Mouse (Mus musculus) urinary bladder, adult 18-20 months (tissue): ENCODE results near the gene Vps13d.

Experiments used
- DNase-seq, 2 experiments: peaks; one replicate each; pipeline ENCODE4 v3.0.0; 2022; ENCODE audit warnings: low spot score in 2 of 2, mixed read lengths in 2 of 2

Gene Vps13d

DNA sequence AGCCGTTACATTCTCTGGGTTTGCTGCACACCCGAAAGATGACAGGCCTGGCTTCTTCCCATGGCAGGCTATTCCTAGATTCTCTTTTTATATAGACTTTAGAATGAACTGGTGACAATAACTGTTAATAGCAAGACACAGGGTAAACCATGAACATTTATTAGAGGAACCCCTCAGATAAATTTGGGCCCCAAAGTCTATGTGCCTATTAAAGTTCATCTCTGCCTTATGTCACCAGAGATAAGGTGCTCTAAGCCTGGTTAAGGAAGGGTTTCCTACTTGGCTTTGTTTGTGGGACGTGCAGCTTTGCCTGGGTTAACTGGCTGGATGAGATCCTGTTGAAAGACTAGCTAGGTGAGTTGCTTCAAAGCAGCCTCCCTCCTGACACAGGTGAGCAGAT lies 159.4 kb downstream of the Vps13d start:
- no peak for DNase-seq

DNA sequence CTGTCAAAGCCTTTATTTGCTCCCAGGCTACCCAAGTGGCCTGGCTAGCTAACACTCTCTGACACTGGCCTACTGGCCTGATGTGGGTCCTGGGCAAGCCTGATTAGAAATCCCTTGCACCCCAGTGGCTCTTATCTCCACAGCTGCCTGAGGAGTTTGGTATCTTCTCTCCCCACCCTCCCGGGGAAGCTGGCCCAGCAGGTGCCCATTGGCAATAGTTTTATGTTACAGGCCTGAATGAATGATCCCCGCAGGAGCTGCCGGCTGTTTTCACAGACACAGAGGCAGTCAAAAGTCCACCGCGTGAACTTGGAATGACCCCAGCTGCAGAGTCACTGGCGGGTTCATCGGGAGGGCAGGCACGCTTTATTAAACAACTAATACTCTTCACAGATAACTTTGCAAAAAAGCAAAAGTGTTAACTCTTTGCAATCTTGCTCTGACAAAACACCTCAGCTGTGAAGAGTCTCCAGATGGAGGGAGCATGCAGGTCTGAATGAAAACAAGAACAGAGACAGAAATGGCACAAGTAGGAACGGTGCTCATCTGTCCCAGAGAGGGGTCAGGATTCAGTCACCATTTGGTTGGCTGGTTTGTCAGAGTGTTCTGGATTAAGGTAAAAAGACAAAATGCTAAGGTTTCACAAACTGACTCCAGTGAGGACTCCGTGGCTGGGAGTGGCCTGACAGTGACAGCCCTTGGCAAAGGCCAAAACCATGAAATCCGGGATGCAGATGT lies 160.1 kb downstream of the Vps13d start:
- DNase-seq = no peak

DNA sequence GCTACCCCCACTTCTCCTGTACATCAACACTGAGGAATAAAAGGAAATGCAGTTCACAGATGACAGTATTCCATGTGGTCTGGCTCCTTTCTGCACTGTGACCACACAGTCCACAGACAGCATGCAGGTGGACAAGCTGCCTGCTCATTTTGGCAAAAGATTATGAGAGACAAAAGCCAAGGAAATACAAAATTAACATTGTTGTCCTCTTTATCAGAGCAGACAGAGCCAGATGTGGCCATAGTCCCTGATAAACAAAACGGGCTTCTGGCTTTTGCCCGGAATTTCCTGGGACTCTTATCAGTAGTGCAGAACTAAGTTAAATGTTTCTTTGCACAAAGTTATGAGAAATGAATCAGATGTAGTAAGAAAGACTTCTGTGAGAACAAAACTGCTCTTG lies 161.4 kb downstream of the Vps13d start:
- DNase-seq = no peak

DNA sequence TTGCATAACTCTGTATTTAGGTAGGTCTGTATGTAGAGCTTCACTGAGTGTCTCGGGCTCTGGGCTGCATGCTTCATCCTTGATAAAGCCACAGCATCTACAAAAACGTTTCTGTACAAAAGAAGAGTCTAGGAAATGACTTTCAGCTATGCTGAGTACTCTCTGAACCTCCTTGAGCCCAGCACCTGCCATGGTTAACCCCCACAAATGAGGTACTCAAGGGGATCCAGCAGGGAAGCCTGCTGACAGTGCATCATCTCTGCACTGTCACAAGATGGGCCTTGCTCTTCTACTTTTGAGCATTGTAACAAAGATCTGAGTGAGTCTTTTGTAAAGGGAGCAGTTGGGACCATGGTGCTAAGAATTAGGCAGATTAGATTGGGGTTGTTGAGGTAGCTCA lies 162.2 kb downstream of the Vps13d start:
- no peak for DNase-seq

DNA sequence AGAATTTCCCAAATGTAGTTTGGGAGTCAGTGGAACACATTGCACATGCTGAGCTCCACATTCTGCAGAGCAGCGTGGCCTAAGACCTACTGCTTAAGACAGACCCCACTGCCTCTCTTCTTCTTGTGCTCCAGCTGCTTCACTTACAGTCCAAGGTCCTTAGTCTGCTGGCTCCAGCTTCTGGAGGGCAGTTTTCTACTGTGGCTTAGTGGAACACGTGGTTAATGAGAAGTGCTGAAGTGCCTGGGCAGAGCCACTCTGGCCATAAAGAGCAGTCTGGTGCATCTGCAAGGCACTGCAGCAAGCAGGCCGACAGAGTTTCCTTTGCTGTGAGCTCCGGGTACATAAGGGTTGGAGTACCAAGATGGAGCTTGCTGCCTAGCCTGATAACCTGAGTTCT lies 163.3 kb downstream of the Vps13d start:
- no peak for DNase-seq

DNA sequence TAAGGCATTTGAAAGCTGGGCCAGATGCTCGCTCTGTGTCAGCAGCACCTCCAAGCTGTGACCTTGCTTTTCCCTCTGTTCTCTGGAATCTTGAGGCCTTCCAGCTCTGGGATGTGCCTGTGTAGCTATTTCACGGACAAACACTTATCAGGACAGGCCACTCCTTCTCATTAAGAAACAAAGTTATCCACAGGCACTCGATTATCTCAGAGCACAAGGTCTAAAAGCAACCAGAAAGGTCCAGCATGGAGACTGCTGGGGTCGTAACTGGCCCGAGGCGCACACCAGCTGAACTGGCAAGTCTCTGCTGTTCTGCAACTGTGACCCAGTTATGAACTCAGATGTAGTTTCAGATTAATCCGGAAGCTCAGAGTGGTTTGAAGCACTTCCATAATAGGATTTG lies 168.4 kb downstream of the Vps13d start:
- no peak for DNase-seq

DNA sequence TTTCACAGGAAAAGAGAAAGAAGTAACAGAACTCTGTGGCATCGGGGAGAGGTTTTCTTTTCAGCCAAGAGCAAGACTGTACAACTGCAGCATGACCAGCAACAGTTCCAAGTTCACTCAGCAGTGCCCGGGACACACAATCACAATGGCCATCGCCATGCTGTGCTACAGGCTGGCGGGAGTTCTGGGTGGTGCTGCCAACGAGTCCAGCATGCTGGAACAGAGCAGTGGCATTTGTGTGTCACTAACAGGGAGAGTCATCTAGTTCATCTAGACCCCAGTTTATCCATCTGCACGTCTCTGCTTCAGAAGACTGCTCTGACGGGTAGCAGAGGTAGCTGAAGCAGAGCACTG lies 169.4 kb downstream of the Vps13d start:
- peak in 1 of 2 experiments; percentile 49 for DNase-seq

DNA sequence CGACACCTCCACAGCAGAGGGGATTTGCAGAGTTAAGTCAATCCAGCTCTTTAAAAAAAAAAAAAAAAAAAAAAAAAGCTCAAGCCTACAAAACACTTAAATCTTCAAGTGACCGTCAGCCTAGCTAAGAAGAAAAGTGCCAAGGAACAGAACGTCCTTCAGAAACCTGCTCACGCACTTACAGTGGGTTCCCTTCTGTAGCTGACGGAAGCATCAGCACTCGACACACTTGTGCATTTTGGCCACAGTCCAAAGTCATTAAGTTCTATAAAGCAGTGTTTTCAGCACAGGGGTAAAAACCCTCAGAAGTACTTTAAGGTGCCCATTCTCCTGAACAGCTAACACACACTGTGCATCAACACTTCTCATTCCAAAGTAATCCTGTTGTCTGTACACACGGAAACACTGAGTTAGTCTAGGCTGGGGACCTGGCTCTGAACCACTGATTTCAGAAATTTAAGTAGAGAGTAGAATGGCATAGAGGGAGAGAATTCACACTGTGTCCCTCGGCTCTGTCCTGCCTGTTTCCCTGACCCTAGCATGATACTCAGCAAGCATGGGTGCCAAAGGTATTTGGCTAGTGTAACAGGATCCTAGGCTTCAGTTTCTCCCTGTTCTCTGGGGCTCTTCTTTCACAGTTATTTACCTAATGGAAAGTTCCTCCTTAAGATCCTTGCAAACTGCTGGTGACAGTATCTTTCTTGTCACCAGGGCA lies 170.0 kb downstream of the Vps13d start:
- no peak for DNase-seq

DNA sequence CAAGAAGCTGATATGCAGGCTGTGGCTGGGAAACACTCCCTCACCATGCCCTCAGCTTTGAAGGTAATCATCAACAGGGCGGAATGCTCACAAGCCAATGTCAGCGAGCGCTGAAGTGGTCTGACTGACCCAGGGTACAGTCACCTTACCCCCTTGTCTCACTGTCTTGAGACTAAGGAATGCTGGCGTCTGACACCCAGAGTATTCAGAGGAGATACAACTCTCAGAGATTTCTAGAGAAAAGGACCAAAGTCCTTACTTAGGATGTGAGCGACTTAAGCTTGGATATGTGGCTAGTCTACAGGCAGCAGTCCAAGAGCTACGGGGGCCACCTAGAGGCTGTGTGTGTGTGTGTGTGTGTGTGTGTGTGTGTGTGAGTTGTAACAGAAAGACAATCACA lies 170.9 kb downstream of the Vps13d start:
- DNase-seq = no peak

DNA sequence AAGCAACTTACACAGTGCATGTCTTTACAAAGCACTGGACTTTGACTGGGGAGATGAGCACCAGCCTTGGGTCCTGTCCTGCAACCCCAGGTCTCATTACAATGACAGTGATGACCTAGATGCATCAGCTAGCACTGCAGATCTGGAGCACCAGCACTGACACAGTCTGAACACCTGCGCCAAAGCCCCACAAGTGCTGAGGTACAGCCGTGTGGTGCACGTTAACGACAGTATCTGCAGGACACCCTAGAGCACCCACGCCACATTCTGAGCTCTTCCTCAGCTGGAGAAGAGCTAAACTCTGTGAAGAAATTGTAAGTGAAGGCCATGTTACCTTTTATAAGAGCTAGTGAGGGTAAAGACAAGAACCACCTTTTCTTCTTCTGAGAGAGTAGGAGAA lies 172.0 kb downstream of the Vps13d start:
- no peak for DNase-seq

DNA sequence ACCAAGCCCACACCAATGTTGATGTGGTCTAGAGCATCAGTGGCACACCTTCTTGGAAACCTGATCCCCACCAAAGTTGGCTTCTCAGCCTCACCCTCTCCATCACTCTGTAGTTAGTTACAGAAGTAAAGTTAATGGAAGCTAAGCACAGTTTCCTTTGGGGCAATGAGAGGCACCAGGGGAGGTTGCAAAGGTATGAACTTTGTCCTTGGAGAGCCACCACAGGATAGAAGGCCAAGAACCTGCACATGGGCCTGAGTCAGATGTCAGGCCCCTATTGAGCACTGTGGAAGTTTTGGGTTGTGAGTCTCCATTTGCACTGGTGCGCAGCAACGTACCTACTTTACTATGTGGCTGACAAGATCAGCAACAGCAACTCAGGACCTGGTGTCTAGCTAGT lies 172.6 kb downstream of the Vps13d start:
- no peak for DNase-seq

DNA sequence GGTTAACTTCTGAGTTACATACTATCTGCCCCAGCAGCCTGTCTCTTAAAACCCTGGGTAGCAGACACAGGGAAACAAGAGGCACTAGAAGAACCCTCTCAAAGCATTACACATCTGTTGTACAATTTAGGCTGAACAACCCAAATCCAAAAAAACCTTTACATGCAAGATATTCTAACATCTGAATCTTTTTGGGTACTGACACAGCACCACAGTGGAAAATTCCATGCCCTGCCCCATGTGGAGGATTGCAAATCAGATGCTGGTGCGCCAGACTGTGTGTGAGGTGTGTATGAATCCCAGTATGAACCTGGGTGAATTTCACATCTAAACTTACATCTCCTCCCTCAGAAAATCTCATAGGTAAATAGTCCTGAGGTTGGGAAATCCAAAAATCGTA lies 174.4 kb downstream of the Vps13d start:
- DNase-seq = no peak

DNA sequence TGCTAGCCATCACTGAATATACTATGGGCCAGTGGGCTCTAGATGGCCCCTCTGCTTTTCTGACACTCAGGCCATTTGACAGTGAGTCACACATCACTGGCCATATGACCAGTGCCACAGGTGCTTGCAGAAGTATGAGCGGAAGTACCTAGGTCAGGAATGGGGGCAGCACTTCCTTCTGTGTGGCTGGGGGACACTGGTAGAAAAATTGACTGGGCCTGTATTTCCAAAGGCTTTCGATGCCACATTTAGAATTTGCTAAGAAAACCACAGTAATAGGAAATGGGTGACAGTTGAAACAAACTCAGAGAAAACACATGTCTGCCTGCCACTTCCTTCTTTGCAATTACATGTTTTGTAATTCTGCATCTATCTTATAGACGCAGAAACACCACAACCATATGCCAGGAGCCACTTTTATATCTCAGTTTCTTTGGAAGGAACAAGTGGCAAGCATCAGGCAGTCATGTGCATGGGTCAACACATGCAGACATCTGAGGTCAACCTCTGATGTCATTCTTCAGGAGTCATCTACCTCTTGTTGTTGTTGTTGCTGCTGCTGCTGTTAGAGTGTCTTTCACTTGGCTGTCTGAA lies 175.6 kb downstream of the Vps13d start:
- no peak for DNase-seq

DNA sequence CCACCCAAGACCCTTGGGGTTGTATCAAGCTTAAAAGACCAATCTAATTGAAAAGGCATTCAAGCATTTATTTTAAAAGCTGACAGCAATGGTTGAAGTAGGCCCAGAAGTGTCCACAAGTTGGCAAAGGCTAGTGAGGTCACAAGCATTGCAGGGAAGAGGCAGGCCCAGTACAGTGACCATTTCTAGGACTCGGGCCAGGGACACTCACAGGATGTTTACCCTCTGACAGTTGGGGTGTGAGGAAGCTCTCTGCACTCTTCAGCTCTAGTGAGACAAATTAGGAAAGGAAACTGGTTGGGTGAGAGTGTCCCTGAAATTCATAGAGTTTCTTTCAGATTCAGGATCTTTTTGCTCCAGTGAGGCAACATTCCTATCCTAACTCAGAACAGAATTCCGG lies 177.1 kb downstream of the Vps13d start:
- peak in 1 of 2 experiments; percentile 58 for DNase-seq

DNA sequence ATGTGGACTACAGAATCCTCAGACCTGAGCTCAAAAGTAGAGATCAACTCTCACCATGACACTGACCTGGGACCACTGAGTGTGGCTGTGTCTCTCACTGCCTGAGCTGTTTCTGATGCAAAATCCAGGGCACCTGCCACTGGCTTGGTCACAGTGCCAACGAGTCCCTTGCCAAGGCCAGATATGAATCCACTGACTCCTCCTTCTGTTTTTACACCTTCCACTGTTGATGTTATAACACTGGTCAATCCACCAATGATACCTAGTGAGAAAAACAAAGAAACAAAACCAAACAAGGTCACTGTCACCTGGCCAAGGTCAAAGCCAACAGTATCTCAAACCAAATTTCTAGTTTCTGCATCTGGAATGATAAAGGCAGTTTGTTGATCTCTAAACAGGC lies 178.1 kb downstream of the Vps13d start:
- DNase-seq = no peak

DNA sequence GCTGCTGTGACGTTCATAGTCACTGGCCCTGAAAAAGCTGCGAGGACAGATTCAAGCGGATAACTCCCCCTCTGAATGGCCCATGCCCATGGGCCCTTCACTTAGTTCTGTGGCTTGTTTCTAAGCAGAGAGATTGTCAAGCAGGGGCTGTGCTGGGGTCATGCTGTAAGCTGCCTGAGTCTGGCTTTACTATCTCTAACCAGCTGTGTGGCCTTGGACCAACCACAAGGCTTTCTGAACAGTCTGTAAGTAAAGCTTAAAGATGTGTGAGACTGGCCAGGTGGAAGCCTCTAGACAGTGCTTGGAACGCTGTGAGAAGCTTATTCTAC lies 180.2 kb downstream of the Vps13d start:
- no peak for DNase-seq

DNA sequence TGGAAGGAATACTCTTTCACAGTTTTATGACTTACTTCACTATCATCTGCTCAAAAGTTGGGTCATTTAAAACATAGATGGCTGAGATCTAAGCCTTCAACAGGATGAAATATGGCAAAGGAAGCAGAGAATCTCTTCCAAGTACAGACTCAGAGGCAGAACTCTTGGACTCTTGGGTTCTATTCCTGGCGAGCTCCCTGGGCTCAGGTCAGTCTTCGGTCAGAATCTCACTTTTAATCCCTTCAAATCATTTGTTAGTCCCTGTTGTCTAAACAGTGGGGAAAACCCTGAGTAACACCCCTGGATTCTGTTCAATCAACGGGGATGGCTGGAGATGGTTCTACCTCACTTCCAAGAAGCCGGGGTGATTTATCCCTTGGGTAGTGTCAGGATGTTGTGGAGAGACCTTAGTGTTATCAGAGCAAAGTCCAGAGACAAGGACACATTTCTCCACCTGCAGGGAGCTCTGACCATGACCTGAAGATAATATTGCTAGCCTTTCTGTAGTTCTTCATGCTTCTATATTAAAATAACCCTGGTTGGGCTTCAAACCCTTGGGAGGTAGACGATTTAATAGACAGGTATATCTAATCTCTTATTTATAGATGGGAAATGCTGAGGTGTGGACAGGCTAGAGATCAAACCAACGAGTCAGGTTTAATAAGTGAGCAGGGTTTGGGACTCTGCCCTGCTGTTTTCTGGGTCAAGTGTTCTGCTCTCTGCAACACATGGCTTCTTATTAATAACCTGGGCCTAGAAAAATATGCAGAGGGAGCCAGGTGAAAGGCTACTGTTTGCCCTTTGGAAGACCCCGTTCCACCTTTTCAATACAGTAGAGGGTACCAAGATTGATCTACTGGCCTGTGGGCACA lies 180.8 kb downstream of the Vps13d start:
- no peak for DNase-seq

DNA sequence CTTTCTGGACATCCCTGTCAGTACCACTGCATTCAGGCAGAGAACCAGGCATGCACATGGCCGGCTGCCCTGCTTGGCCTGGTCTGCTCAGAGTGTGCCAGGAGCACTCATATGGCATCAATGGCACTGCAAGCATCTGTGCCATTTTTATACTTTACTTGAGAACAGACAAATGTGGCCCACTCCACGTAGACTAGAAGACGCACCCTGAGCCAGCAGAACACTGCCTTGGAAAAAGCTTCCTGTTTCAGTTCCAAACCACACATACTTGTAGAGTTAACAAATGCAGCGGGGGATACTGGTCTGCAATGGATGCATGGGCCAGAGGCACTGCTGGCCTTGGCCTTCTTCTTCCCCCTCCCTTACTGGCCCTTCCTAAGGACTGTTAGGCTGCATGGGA lies 181.6 kb downstream of the Vps13d start:
- no peak for DNase-seq

DNA sequence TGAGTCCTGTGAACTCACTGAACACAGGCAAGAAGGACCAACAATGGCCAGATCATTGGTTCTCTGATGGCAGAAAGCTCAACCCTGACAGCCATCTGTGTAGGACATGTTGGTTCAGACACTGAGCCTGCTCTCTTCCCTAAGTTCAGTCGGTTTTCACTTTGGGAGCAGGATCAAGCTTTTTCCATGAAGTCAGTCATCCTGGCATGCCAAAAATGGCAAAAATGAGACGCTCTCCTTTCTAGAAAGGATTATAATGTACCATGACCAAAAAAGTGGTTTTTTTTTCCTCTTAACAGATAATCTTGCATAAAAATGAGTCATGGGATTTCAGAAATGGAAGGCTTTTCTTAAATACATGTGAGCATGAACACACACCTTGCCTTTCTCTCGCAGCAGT lies 183.6 kb downstream of the Vps13d start:
- DNase-seq = no peak

DNA sequence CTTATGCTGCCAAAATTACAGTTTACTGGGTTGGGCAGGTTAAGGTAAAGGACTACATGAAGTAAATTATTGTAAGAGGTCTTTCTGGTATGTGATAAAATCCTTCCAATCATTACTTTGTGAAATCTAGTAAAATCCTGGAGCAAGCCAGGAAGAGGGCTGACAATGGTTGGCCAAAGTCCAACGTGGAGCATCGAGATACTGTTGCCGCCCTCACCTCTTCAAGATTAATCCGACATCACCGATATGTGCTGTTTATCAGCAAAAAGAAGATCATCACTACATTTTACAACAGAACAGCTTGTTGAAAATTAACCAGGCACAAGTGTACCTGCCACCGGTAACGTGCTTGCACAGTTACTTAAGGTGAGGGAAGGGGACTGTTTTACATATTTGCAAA lies 184.9 kb downstream of the Vps13d start:
- DNase-seq = no peak

DNA sequence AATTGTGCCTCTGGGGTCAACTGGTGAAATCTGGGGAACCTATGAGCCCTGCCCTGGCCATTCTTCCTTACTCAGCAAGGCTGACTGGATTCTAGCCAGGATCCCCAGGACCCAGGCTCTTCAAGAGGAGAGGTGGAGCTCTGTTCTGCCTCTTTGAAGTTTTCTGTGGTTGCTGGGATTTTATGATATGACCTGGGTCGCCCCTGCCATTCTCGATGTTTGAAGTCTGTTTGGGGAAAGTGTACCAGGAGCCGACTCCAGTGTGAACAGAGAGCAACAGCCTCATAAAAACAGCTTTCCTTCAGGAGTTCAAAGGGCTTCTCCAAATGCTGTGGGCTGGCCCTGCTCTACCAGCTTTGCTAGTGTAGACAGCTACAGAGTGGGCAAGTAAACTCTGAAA lies 185.4 kb downstream of the Vps13d start:
- no peak for DNase-seq

DNA sequence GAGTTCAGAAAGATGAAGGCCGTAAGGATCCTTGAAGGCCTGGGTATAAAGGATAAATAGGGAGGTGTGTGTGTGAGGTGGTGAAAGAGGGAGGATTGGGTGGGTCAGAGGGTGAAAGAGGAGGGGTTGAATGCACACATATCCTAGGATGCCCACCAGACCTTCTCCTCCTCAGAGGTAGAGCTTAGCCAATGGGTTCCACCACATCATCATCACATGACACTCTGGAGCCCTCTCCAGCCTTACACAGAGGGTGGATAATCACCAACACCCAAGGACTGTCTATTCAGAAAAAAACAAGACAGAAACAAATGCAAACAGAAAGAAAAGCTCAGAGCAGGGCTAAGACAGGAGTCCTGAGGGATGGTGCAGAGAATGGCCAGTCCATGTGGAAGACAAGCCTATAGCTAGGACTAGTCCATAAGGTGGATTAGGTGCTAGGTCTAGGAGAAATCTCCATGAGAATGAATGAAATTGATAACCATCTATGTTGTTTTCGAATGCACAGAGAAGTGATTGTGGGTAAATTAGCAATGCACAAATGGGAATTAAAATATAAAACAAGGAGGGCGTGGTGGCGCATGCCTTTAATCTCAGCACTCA lies 188.8 kb downstream of the Vps13d start:
- DNase-seq = no peak
